Mouse (Mus musculus) heart, embryonic 14.5 days (tissue): ENCODE measurements at regions not wholly inside any gene's neighbourhood (a gene's known extent, or its start where the extent isn't known, plus 50 kb on each side); places are given as distances from the start of the nearest gene placed in this dataset.

ENCODE experiments used
- ATAC-seq: fragments of 200-750 bp; cut with Nextera tagmentation; 2 replicates; pipeline ENCODE4 v1.8.0; 2017; ENCODE audit warnings: low read depth, moderate TSS enrichment; ENCODE audit not compliant: insufficient number of reproducible peaks, insufficient read depth, low FRiP score
- H3K27ac ChIP-seq, 2 experiments: fragments of 200-500 bp in 1 of 2; fragments of 300-500 bp in 1 of 2; sonication (generic) in 1 of 2; replicated peaks in 1 of 2; 2 replicates each; pipeline ENCODE4 v1.5.1; 2012 to 2014; ENCODE audit warnings: low read depth in 2 of 2, low read length in 2 of 2, control low read depth in 1 of 2, mild to moderate bottlenecking in 1 of 2, mixed read lengths in 1 of 2; ENCODE audit not compliant: control insufficient read depth in 1 of 2, insufficient read depth in 1 of 2
- H3K27me3 ChIP-seq: fragments of 300-500 bp; sonication (generic); 2 replicates; pipeline ENCODE4 v1.6.1; 2014; ENCODE audit warnings: mild to moderate bottlenecking, low read length, control low read depth; ENCODE audit not compliant: control insufficient read depth, insufficient read depth
- H3K36me3 ChIP-seq: fragments of 300-500 bp; sonication (generic); 2 replicates; pipeline ENCODE4 v1.6.1; 2014; ENCODE audit warnings: mild to moderate bottlenecking, control low read depth, low read length, mixed read lengths; ENCODE audit not compliant: control insufficient read depth, insufficient read depth
- H3K4me1 ChIP-seq, 2 experiments: fragments of 200-500 bp in 1 of 2; fragments of 300-500 bp in 1 of 2; sonication (generic) in 1 of 2; 2 replicates each; pipeline ENCODE4 v1.6.1; 2012 to 2014; ENCODE audit warnings: low read length in 2 of 2, control low read depth in 1 of 2, mixed read lengths in 1 of 2; ENCODE audit not compliant: control insufficient read depth in 2 of 2, insufficient read depth in 2 of 2
- H3K4me2 ChIP-seq: fragments of 300-500 bp; sonication (generic); 2 replicates; pipeline ENCODE4 v1.6.1; 2014; ENCODE audit warnings: mild to moderate bottlenecking, low read length
- H3K4me3 ChIP-seq, 2 experiments: fragments of 200-500 bp in 1 of 2; fragments of 300-500 bp in 1 of 2; sonication (generic) in 1 of 2; 2 replicates each; pipeline ENCODE4 v1.5.1; 2012 to 2014; ENCODE audit warnings: low read length in 2 of 2, mild to moderate bottlenecking in 2 of 2, control low read depth in 1 of 2, low read depth in 1 of 2, moderate library complexity in 1 of 2; ENCODE audit not compliant: control insufficient read depth in 1 of 2, insufficient read depth in 1 of 2
- H3K9ac ChIP-seq: fragments of 300-500 bp; sonication (generic); 2 replicates; pipeline ENCODE4 v1.6.1; 2014; ENCODE audit warnings: mild to moderate bottlenecking, low read length
- H3K9me3 ChIP-seq: fragments of 300-500 bp; sonication (generic); 2 replicates; pipeline ENCODE4 v1.6.1; 2016; ENCODE audit warnings: low read length, control low read depth; ENCODE audit not compliant: control insufficient read depth
- WGBS: fragments of 180-500 bp; shearing (Covaris S2); extraction: QIAGEN DNeasy Blood & Tissue Kit; methylation state at CpG from one replicate; pipeline ENCODE4 v1.1.7; 2014; 5-methylcytosine and 5-hydroxymethylcytosine counted together

DNA sequence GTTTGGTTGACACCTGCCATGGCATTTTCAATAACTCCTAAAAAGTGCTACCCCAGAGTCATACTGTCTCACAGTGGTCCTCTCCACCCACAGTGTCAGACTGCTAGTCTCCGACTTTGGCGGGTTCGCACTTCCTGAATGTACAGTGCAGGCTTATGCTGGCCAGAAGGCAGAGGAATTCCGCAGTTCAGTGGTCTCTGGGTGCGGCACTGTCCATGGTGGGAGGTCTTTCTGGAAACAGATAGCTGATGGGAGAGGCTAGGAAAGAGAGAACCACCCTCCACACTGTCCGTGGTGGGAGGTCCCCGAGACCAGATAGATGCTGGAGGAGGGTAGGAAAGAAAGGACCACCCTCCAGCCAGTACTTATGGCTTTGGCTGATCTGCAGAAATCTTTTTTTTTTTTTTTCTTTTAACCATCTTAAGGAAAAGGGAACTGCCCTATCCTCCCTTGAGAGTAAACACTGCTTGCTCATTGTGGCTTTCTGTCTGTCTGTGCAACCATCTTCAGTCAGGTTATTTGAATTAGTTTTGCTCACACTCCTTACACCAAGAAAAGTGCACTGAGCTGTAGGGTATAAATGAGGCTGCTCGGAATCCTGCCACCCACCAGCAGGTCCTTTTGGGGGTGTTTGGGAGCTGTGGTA lies 227.2 kb downstream of the Kcnrg start:
- Histone ChIP-seq H3K27ac (no peak overlapping the region), H3K4me1 (no peaks in the 10 kb centered on the region), H3K36me3 (no peaks in the 10 kb centered on the region), H3K9ac (no peak overlapping the region), H3K4me3 (no peak overlapping the region), H3K27me3 (no peaks in the 10 kb centered on the region), H3K9me3 (no peaks in the 10 kb centered on the region), H3K4me2 (no peak overlapping the region)
- WGBS: 31% methylated on average over 8 of the region's 8 CpGs
- ATAC-seq: no peak

- H3K4me1 ChIP-seq: no peaks in the 10 kb centered on the region
- H3K4me3 ChIP-seq: no peak overlapping the region
- no peaks in the 10 kb centered on the region for H3K27me3 ChIP-seq
- H3K4me2 ChIP-seq: no peak overlapping the region
- no peak overlapping the region for H3K27ac ChIP-seq
- no peak for ATAC-seq
- H3K36me3 ChIP-seq: no peaks in the 10 kb centered on the region
- H3K9ac ChIP-seq: no peak overlapping the region
- no peaks in the 10 kb centered on the region for H3K9me3 ChIP-seq
- 52% methylated on average over 6 of the region's 6 CpGs for WGBS
Observed at GRCm38 (mm10) chr14:61835729-61836128, 228.5 kb downstream of the Kcnrg start.

DNA sequence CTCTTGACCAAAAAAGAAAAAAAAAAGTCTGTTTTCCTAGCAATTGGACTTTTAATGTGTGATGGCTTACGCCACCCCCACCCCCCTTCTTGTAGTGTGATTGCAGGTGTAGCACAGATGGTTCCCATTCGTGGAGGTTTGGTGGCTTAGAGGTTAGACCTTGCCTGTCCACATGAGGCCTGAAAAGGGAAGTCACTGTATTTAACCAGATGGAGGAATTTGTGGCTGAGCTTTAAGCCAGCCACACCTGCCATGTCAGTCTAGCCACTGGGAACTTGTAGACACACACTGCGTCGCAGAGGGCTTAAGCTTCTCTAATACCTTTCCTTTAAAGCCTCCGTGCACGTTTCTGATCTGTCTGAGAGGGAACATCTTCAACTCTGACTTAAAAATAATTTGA lies 229.0 kb downstream of the Kcnrg start:
- Histone ChIP-seq H3K27ac (no peak overlapping the region), H3K9me3 (peaks cover 4% of the 10 kb centered on the region; the same call in 1 of the 2 replicates), H3K4me1 (no peaks in the 10 kb centered on the region), H3K27me3 (no peaks in the 10 kb centered on the region), H3K4me2 (no peak overlapping the region), H3K9ac (no peak overlapping the region), H3K4me3 (no peak overlapping the region), H3K36me3 (no peaks in the 10 kb centered on the region)
- ATAC-seq: no peak
- WGBS: 81% methylated on average over 6 of the region's 6 CpGs

DNA sequence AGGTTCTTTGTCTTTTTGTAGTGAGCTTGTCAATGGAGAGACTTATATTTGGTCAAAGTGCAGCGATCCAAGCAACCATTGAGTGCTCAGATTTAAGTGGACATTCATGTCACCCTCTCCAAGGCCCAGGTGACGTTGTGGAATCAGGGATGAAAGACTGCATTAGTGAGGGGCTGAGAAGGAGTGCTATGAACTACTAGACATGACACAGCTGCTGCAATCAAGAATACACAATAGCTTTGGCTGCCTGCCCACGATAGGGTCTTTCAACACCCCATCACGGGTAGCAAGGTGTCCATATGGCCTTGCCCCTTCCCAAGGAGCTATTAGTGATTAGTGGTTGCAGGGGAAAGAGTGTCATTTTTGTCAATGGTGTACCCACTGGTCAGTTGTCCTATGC lies 229.7 kb downstream of the Kcnrg start:
- no peaks in the 10 kb centered on the region for H3K36me3 ChIP-seq
- no peaks in the 10 kb centered on the region for H3K4me1 ChIP-seq
- H3K9ac ChIP-seq: no peak overlapping the region
- 36% methylated on average over 4 of the region's 4 CpGs for WGBS
- ATAC-seq: no peak
- H3K9me3 ChIP-seq: peaks cover 5% of the 10 kb centered on the region; the same call in 1 of the 2 replicates
- no peak overlapping the region for H3K27ac ChIP-seq
- H3K27me3 ChIP-seq: no peaks in the 10 kb centered on the region
- H3K4me2 ChIP-seq: no peak overlapping the region
- H3K4me3 ChIP-seq: no peak overlapping the region

- no peak overlapping the region for H3K4me3 ChIP-seq
- no peak overlapping the region for H3K9ac ChIP-seq
- ATAC-seq: no peak
- H3K4me1 ChIP-seq: no peaks in the 10 kb centered on the region
- H3K27ac ChIP-seq: no peak overlapping the region
- H3K4me2 ChIP-seq: no peak overlapping the region
- no peaks in the 10 kb centered on the region for H3K36me3 ChIP-seq
- H3K27me3 ChIP-seq: no peaks in the 10 kb centered on the region
- H3K9me3 ChIP-seq: peaks cover 5% of the 10 kb centered on the region; the same call in 1 of the 2 replicates
- WGBS: 48% methylated on average over 8 of the region's 8 CpGs
Observed at GRCm38 (mm10) chr14:61837851-61838250, 230.6 kb downstream of the Kcnrg start.

GRCm38 (mm10) chr14:61842476-61842875 lies 235.2 kb downstream of the Kcnrg start:
- Histone ChIP-seq H3K27me3 (no peaks in the 10 kb centered on the region), H3K4me2 (no peak overlapping the region), H3K27ac (no peak overlapping the region), H3K9ac (no peak overlapping the region), H3K36me3 (no peaks in the 10 kb centered on the region), H3K9me3 (peaks cover 5% of the 10 kb centered on the region; the same call in 1 of the 2 replicates), H3K4me3 (no peak overlapping the region), H3K4me1 (no peaks in the 10 kb centered on the region)
- no peak for ATAC-seq
- 81% methylated on average over 4 of the region's 4 CpGs for WGBS

DNA sequence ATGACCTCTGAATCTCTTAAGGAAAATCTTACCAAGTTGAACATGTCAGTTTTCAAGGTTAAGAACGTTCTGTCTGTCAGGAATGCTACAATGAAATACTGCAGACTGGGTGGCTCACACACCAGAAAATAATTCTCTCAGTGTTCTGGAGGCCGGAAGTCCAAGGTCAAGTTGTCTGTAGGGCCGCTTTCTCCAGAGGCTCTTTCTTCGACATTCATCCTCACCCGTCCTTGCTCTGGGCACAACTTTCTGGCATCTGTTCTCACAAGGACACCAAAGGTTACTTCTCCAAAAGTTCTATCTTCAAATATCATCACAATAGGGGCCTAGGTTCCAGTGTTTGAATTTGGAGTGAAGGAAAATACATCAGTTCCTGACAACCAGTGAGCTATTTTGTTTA lies 239.2 kb downstream of the Kcnrg start:
- 73% methylated on average over 5 of the region's 5 CpGs for WGBS
- no peak for ATAC-seq
- no peaks in the 10 kb centered on the region for H3K36me3 ChIP-seq
- H3K9ac ChIP-seq: no peak overlapping the region
- no peaks in the 10 kb centered on the region for H3K4me1 ChIP-seq
- H3K9me3 ChIP-seq: no peaks in the 10 kb centered on the region
- no peak overlapping the region for H3K4me2 ChIP-seq
- H3K4me3 ChIP-seq: no peak overlapping the region
- H3K27me3 ChIP-seq: no peaks in the 10 kb centered on the region
- no peak overlapping the region for H3K27ac ChIP-seq

DNA sequence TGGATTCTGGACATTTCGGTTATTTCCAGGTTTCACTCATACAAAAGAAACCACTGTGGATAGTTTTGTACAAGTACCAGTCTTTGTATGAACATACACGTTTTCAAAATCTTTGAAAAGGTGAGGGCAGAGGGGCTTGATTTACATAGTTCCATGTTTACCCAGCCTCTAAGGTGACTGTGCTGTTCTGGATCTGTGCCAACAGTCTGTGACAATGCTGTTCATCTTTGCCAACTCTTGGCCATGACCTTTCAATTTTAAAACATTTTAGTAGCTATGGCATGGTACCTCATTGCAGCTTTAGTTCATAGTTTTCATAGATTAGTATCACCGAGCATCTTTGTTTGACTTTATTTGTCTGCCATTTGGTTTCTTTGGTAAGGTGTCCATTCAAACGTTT lies 243.0 kb downstream of the Kcnrg start:
- Histone ChIP-seq H3K27me3 (no peaks in the 10 kb centered on the region), H3K36me3 (no peaks in the 10 kb centered on the region), H3K4me1 (no peaks in the 10 kb centered on the region), H3K4me2 (no peak overlapping the region), H3K27ac (no peak overlapping the region), H3K9me3 (no peaks in the 10 kb centered on the region), H3K9ac (no peak overlapping the region), H3K4me3 (no peak overlapping the region)
- ATAC-seq: no peak
- WGBS: 75% methylated on average over 4 of the region's 4 CpGs
